Mouse (Mus musculus): ENCODE measurements around the gene Ptov1. TPM values are rescaled to one million over a fixed set of nuclear protein-coding genes. Genes with fewer than 3 reads are reported as not detected.
A peak's percentile ranks its signal among the peaks of the same experiment; 100 is the strongest.

The Ptov1 gene
- total and polyA plus RNA-seq, 2 experiments: 17.0 to 76.1 TPM

DNA sequence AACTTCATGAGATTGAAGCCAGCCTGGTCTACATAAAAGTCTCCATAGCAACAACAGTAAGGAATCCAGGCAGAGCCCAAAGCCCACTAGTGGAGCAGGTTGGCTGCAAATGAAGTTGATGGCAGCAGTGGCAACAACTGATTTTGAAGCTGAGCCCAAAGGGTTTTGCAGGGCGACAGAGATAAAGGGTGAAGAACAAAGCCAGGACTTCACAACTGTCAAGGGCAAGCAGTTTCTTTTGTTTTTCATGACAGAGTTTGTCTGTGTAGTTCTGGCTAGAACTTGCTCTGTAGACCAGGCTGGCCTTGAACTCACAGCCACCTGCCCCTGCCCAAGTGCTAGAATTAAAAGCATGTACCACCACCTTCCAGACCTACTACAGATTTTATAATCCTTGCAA lies 1.6 kb upstream of the Ptov1 start:
- Histone ChIP-seq H3K36me3 (ENCODE audit: control insufficient read depth, insufficient read depth, low read length) (no peaks in the 10 kb centered on the region), H3K4me3 (ENCODE audit: insufficient read depth, low read depth, low read length) (no peak overlapping the region), H3K9ac (ENCODE audit: low read depth, low read length) (no peak overlapping the region), H3K27me3 (ENCODE audit: control insufficient read depth, insufficient read depth, low read length) (no peaks in the 10 kb centered on the region), H3K4me1 (ENCODE audit: control insufficient read depth, insufficient read depth, low read length) (peaks cover 19% of the 10 kb centered on the region), H3K27ac (replicated peaks; ENCODE audit: insufficient read depth, low read depth, low read length) (no peak overlapping the region), H3K79me2 (ENCODE audit: control insufficient read depth, insufficient read depth, low read length) (peaks cover 5% of the 10 kb centered on the region; the same call in 1 of the 2 replicates)
- TF ChIP-seq CTCF (IDR thresholded peaks at IDR 0.05; ENCODE audit: low read depth, low read length): no peak
- no peak for TF ChIP-seq POLR2A (IDR thresholded peaks at IDR 0.05; ENCODE audit: extremely low read depth, insufficient read depth, low read length)
- WGBS: 76% methylated on average over 1 of the region's 1 CpGs
- DNase-seq (ENCODE audit: extremely low read depth, low read depth, low spot score): no peak

DNA sequence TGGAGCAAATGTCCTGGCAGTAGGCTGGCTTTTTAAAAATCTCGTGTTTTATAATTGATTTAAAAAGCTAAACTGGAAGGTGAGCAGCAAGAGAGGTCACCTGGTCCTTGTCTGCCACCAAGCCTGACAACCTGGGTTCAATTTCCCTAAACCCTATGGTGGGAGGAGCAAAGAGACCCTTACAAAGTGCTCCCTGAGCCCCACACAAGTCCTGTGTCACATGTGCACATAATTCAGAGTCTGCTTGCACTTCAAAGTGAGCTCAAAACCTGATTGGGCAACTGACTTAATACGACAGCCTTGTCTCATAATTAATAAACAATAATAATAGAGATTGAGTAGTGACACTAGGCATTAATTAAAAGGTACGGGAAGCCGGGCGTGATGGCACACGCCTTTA lies 1.0 kb upstream of the Ptov1 start:
- Histone ChIP-seq H3K27ac (replicated peaks; ENCODE audit: insufficient read depth, low read depth, low read length) (no peak overlapping the region), H3K9ac (ENCODE audit: low read depth, low read length) (no peak overlapping the region)
- WGBS: 80% methylated on average over 6 of the region's 6 CpGs

DNA sequence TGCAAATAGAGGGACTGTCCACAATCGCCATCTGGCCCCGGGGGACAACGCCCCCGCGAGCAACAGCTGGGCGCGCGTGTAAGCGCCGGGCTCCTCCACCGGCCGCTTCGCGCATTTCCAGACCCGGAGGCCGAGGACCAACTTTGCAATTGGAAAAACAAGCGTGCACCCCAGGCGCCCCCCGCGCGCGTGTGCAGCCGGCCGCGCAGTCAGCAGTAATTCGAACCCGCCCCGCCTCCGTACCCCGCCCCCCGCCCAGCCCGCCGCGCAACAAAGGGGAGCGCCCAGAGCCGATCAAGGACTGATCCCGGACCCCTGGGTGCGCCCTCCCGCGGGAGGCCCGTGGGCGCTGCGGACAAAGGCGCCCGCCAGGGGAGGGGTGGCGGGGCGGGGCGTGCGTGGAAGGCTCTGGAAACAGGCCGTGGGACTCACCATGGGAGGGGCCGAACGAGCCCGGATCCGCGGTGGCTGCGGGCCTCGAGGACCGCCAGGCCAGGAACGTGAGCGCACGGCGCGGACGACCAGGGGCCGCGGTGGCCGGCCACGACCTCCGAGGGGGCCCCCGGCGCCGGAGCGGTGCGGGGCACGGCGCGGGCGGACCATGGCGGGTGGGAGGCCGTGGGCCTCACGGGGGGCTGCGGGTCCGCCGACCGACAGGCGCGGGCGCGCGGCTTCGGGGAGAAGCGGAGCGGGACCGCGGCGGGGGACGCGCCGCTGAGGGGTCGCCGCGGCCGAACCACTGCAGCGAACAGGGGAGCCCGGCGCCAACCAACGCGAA lies 480 bp downstream of the Ptov1 start:
- TF ChIP-seq CTCF (IDR thresholded peaks at IDR 0.05; ENCODE audit: low read depth, low read length) (no peak), POLR2A (IDR thresholded peaks at IDR 0.05; ENCODE audit: extremely low read depth, insufficient read depth, low read length) (no peak)
- Histone ChIP-seq H3K36me3 (ENCODE audit: control insufficient read depth, insufficient read depth, low read length) (no peaks in the 10 kb centered on the region), H3K27ac (replicated peaks; ENCODE audit: insufficient read depth, low read depth, low read length) (peak overlapping the region; percentile 94), H3K79me2 (ENCODE audit: control insufficient read depth, insufficient read depth, low read length) (peaks cover 5% of the 10 kb centered on the region; the same call in 1 of the 2 replicates), H3K4me3 (ENCODE audit: insufficient read depth, low read depth, low read length) (peak overlapping the region; percentile 89), H3K4me1 (ENCODE audit: control insufficient read depth, insufficient read depth, low read length) (peaks cover 19% of the 10 kb centered on the region), H3K27me3 (ENCODE audit: control insufficient read depth, insufficient read depth, low read length) (no peaks in the 10 kb centered on the region), H3K9ac (ENCODE audit: low read depth, low read length) (peak overlapping the region; percentile 99)
- peak; percentile 45 for DNase-seq (ENCODE audit: extremely low read depth, low read depth, low spot score)
- WGBS: under 1% methylated on average over 103 of the region's 108 CpGs

More for the DNA sequence above, 1.0 kb upstream of the Ptov1 start:
- no peak for TF ChIP-seq POLR2A (IDR thresholded peaks at IDR 0.05; ENCODE audit: extremely low read depth, insufficient read depth, low read length)
- no peak for TF ChIP-seq CTCF (IDR thresholded peaks at IDR 0.05; ENCODE audit: low read depth, low read length)
- peaks cover 5% of the 10 kb centered on the region; the same call in 1 of the 2 replicates for H3K79me2 ChIP-seq (ENCODE audit: control insufficient read depth, insufficient read depth, low read length)
- DNase-seq (ENCODE audit: extremely low read depth, low read depth, low spot score): no peak
- H3K4me3 ChIP-seq (ENCODE audit: insufficient read depth, low read depth, low read length): no peak overlapping the region
- peaks cover 19% of the 10 kb centered on the region for H3K4me1 ChIP-seq (ENCODE audit: control insufficient read depth, insufficient read depth, low read length)
- no peaks in the 10 kb centered on the region for H3K27me3 ChIP-seq (ENCODE audit: control insufficient read depth, insufficient read depth, low read length)
- no peaks in the 10 kb centered on the region for H3K36me3 ChIP-seq (ENCODE audit: control insufficient read depth, insufficient read depth, low read length)

DNA sequence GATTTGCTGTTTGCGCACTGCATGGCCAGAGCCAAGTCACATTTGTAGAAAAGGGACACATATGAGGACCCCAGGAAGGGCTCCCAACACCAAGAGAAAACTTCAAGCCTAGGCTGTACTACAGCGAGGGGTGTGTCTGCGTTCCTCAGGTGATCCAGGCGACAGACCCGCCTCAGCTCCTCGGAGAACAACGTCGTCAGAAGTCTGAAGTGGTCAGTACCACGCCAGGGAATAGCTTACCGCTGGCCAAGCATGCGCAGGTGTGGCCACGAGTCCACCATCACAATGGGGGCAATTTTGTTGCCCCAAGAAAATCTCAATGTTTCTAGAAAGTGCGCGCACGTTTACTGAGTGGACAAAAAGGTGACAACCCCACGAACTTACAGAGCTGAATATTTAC lies 1.1 kb downstream of the Ptov1 start:
- WGBS: 6% methylated on average over 16 of the region's 16 CpGs
- no peaks in the 10 kb centered on the region for H3K27me3 ChIP-seq (ENCODE audit: control insufficient read depth, insufficient read depth, low read length)
- peak; percentile 48 for DNase-seq (ENCODE audit: extremely low read depth, low read depth, low spot score)
- peak overlapping the region; percentile 35 for H3K27ac ChIP-seq (replicated peaks; ENCODE audit: insufficient read depth, low read depth, low read length)
- peaks cover 19% of the 10 kb centered on the region for H3K4me1 ChIP-seq (ENCODE audit: control insufficient read depth, insufficient read depth, low read length)
- H3K36me3 ChIP-seq (ENCODE audit: control insufficient read depth, insufficient read depth, low read length): no peaks in the 10 kb centered on the region
- H3K9ac ChIP-seq (ENCODE audit: low read depth, low read length): peak overlapping the region; percentile 47
- TF ChIP-seq POLR2A (IDR thresholded peaks at IDR 0.05; ENCODE audit: extremely low read depth, insufficient read depth, low read length): no peak
- TF ChIP-seq CTCF (IDR thresholded peaks at IDR 0.05; ENCODE audit: low read depth, low read length): no peak
- peaks cover 5% of the 10 kb centered on the region; the same call in 1 of the 2 replicates for H3K79me2 ChIP-seq (ENCODE audit: control insufficient read depth, insufficient read depth, low read length)
- peak overlapping the region; percentile 89 for H3K4me3 ChIP-seq (ENCODE audit: insufficient read depth, low read depth, low read length)

DNA sequence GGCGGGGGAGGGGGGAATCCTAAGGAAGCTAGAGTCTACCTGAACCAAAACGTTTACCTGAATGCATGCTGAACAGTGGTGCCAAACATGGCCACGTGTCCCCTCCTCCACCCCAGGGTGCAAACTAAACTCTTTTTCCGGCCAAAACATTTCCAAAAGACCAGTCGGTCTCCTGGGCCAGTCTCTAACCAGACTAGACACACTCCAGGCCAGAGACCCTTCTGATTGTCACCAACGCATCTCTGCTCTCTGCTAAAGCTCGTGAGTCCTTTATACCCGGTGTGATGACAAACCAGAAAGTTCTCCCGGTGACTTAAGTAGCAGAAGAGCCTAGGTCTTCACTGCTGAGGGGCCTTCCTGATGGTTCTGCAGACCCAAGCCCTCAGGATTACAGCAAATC lies 1.8 kb downstream of the Ptov1 start:
- no peak for DNase-seq (ENCODE audit: extremely low read depth, low read depth, low spot score)
- Histone ChIP-seq H3K27ac (replicated peaks; ENCODE audit: insufficient read depth, low read depth, low read length) (no peak overlapping the region), H3K79me2 (ENCODE audit: control insufficient read depth, insufficient read depth, low read length) (peaks cover 5% of the 10 kb centered on the region; the same call in 1 of the 2 replicates), H3K4me1 (ENCODE audit: control insufficient read depth, insufficient read depth, low read length) (peaks cover 18% of the 10 kb centered on the region), H3K36me3 (ENCODE audit: control insufficient read depth, insufficient read depth, low read length) (no peaks in the 10 kb centered on the region), H3K4me3 (ENCODE audit: insufficient read depth, low read depth, low read length) (no peak overlapping the region), H3K27me3 (ENCODE audit: control insufficient read depth, insufficient read depth, low read length) (no peaks in the 10 kb centered on the region), H3K9ac (ENCODE audit: low read depth, low read length) (no peak overlapping the region)
- TF ChIP-seq CTCF (IDR thresholded peaks at IDR 0.05; ENCODE audit: low read depth, low read length) (no peak), POLR2A (IDR thresholded peaks at IDR 0.05; ENCODE audit: extremely low read depth, insufficient read depth, low read length) (no peak)
- 50% methylated on average over 9 of the region's 9 CpGs for WGBS
